Mouse (Mus musculus) liver, embryonic 12.5 days (tissue): ENCODE measurements around the gene Capn15. TPM values are rescaled to one million over a fixed set of nuclear protein-coding genes. Genes with fewer than 3 reads are reported as not detected.

Experiments used
- ATAC-seq: fragments of 200-750 bp; cut with Nextera tagmentation; 2 replicates; pipeline ENCODE4 v1.8.0; 2017; ENCODE audit warnings: moderate number of reproducible peaks, mild to moderate bottlenecking, moderate library complexity
- H3K27ac ChIP-seq: fragments of 300-500 bp; sonication (generic); 2 replicates; pipeline ENCODE4 v1.5.1; 2016; ENCODE audit warnings: mild to moderate bottlenecking
- H3K27me3 ChIP-seq: fragments of 300-500 bp; sonication (generic); replicated peaks from 2 replicates; pipeline ENCODE4 v1.6.1; 2016; ENCODE audit warnings: mild to moderate bottlenecking, moderate library complexity
- H3K36me3 ChIP-seq: fragments of 300-500 bp; sonication (generic); 2 replicates; pipeline ENCODE4 v1.6.1; 2016; ENCODE audit warnings: mild to moderate bottlenecking, moderate library complexity
- H3K4me1 ChIP-seq: fragments of 300-500 bp; sonication (generic); 2 replicates; pipeline ENCODE4 v1.6.1; 2016
- H3K4me2 ChIP-seq: fragments of 300-500 bp; sonication (generic); 2 replicates; pipeline ENCODE4 v1.6.1; 2016; ENCODE audit warnings: mild to moderate bottlenecking, moderate library complexity
- H3K4me3 ChIP-seq: fragments of 300-500 bp; sonication (generic); 2 replicates; pipeline ENCODE4 v1.5.1; 2016; ENCODE audit warnings: mild to moderate bottlenecking, moderate library complexity
- H3K9ac ChIP-seq: fragments of 300-500 bp; sonication (generic); 2 replicates; pipeline ENCODE4 v1.6.1; 2016; ENCODE audit warnings: mild to moderate bottlenecking, moderate library complexity
- H3K9me3 ChIP-seq: fragments of 300-500 bp; sonication (generic); replicated peaks from 2 replicates; pipeline ENCODE4 v1.6.1; 2016; ENCODE audit warnings: mild to moderate bottlenecking, moderate library complexity
- WGBS: fragments of 180-500 bp; shearing (Covaris S2); methylation state at CpG from one replicate; pipeline ENCODE4 v1.1.7; 2016; ENCODE audit not compliant: insufficient replicate concordance; 5-methylcytosine and 5-hydroxymethylcytosine counted together
- polyA plus RNA-seq: library from polyadenylated mRNA; unstranded; fragments of >200 nt; fragmentation: Nextera tagmentation; extraction: Ambion mirVana; gene quantifications from 2 replicates; pipeline ENCODE4 v1.2.1, GENCODE M21; 2016

Capn15 gene
- polyA plus RNA-seq, 1 experiment from 2014 or later = 21.3 TPM

DNA sequence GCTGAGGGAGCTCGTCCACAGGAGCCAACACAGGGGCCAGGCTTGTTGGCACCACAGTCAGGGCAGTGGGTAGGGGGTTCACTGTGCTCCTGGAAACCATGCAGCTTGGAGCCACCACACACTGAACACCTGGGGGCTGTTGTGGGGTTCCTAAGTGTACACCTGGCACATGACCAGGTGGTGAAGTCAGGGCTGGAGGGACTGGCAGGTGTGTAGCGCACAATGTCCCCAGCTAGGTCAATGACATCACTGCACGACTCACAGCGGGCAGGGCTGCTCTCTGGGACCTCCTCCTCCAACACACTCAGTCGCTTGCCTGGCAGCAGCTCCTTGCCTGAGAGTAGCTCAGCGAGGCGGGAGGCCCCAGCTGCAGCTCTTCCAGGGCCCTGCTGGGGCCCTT, 21.3 kb downstream of the Capn15 start:
- H3K4me1 ChIP-seq = peaks cover 82% of the 10 kb centered on the region

DNA sequence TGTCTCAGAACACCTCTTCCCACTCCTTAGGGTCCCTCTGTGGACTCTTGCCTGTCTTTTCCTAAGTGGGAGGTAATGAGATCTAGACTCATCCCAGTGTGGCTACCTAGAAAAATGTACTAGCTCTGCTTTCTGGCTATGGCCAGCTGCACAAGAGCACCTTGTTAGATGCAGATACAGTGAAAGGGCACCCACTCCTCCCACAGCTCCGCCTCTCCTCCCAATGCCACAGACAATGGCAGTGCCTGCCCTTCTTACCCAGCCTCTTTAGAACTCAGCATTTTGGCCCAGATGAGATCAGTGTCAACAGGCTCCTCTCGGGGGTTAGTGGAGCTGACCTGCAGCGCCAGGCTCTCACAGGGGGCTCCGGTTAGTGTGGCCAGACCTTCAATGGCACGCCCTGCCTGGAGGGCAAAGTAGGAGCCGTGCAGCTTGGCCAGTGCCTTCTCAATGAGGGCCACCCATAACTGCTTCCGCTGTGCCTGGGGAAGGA, 23.1 kb downstream of the Capn15 start:
- Histone ChIP-seq H3K4me2 (peak overlapping the region; percentile 66), H3K9me3 (no peaks in the 10 kb centered on the region), H3K27me3 (no peaks in the 10 kb centered on the region), H3K4me3 (peak overlapping the region; percentile 49), H3K9ac (peak overlapping the region; percentile 65), H3K4me1 (peaks cover 65% of the 10 kb centered on the region), H3K27ac (peak overlapping the region; percentile 94), H3K36me3 (peaks cover 75% of the 10 kb centered on the region)
- no peak for ATAC-seq
- 81% methylated on average over 7 of the region's 7 CpGs for WGBS

More for the DNA sequence above, 21.3 kb downstream of the Capn15 start:
- peaks cover 58% of the 10 kb centered on the region for H3K36me3 ChIP-seq
- peak overlapping the region; percentile 65; the same call in 1 of the 2 replicates for H3K9ac ChIP-seq
- H3K9me3 ChIP-seq = no peaks in the 10 kb centered on the region
- H3K27ac ChIP-seq = peak overlapping the region; percentile 94
- no peaks in the 10 kb centered on the region for H3K27me3 ChIP-seq
- H3K4me3 ChIP-seq = no peak overlapping the region
- WGBS = 82% methylated on average over 7 of the region's 7 CpGs
- no peak for ATAC-seq
- H3K4me2 ChIP-seq = peak overlapping the region; percentile 66; the same call in 1 of the 2 replicates

GRCm38 (mm10) chr17:25961566-25961965, 24.0 kb downstream of the Capn15 start:
- Histone ChIP-seq H3K27me3 (no peaks in the 10 kb centered on the region), H3K9me3 (no peaks in the 10 kb centered on the region), H3K4me3 (peak overlapping the region; percentile 49), H3K9ac (peak overlapping the region; percentile 65), H3K4me1 (peaks cover 59% of the 10 kb centered on the region), H3K27ac (peak overlapping the region; percentile 94), H3K36me3 (peaks cover 77% of the 10 kb centered on the region), H3K4me2 (peak overlapping the region; percentile 66)
- WGBS = 40% methylated on average over 5 of the region's 5 CpGs
- ATAC-seq = peak; percentile 98

DNA sequence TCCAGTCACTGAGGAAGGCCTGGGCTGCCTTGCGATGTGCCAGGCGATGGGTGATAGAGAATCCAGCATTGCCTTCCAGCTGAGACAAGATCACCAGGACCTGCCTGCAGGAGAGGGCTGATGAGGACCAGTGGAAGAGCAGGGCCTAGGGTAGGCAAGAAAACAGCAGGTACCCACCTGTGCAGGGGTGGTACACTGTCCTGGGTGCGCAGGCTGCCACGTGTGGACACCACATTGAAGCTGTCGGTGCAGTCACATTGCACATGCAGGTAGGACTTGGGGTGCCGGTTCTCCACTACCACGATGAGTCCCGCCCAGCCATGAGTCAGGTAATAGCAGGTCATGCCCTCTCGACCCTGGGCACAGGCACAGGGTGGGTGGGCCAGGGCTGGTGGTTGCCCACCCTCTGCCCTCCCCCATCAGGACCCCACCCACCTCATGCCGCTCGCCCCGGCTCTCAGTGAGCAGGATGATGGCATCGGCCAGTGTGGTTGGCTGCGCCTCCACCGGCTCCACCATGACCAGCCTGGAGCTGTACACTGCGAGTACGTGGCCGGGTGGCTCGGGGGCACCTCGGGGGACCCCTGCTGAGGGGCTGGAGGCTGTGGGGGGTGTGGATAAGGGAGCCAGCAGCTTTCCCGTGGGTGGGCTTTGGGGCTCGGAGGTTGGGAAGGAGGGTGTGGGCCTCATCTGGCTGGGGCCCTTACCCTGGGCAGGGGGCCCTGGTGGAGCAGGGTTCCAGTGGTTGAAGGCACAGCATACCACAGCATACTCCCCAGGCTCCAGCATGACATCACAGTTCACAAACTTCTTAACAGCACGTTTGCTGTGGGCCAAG, 25.7 kb downstream of the Capn15 start:
- H3K9me3 ChIP-seq = no peaks in the 10 kb centered on the region
- ATAC-seq = no peak
- peaks cover 63% of the 10 kb centered on the region for H3K4me1 ChIP-seq
- no peak overlapping the region; the same call in 1 of the 2 replicates for H3K4me2 ChIP-seq
- H3K27me3 ChIP-seq = peaks cover 1% of the 10 kb centered on the region; the same call in 1 of the 2 replicates
- H3K9ac ChIP-seq = peak overlapping the region; percentile 65
- H3K27ac ChIP-seq = peak overlapping the region; percentile 94
- WGBS = 88% methylated on average over 23 of the region's 23 CpGs
- peaks cover 68% of the 10 kb centered on the region for H3K36me3 ChIP-seq
- H3K4me3 ChIP-seq = no peak overlapping the region

DNA sequence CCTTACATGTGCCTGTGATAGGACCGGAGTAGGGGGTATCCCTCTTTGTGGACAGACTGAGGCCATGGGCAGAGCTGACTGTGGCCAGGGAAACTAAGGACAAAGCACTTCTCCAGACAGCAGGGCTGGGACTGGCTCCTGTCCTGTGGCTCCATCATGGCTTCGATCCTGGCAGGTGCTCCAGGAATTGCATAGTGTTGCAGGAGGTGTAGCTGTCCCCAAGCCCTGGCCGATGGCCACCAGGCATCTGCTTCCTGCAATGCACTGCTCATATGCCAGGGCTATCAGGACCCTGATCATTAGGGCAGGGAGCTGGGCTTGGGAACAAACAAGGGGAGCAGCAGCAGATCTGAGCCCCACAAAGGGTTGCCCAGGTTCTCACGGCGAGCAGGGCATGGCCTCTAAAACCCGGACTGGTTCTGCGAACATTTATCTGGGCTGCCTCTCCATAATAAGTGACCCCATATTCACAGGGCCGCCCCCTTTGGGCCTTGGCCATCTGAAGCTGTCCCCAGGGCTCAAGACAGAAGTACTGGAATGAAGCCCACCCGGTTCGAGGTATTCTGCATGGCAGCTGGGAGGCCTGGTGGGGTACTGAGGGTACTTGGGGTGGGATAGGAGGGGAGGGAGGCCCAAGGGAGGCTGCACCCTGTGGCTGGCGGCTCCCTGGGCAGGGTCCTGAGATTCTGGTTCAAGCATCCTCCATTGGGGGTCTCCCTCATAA, 26.7 kb downstream of the Capn15 start:
- H3K27me3 ChIP-seq = peaks cover 10% of the 10 kb centered on the region
- no peaks in the 10 kb centered on the region for H3K9me3 ChIP-seq
- 92% methylated on average over 11 of the region's 11 CpGs for WGBS
- H3K27ac ChIP-seq = peak overlapping the region; percentile 53
- peaks cover 59% of the 10 kb centered on the region for H3K36me3 ChIP-seq
- H3K4me1 ChIP-seq = peaks cover 57% of the 10 kb centered on the region
- no peak for ATAC-seq
- no peak overlapping the region for H3K9ac ChIP-seq
- no peak overlapping the region for H3K4me3 ChIP-seq
- H3K4me2 ChIP-seq = no peak overlapping the region

DNA sequence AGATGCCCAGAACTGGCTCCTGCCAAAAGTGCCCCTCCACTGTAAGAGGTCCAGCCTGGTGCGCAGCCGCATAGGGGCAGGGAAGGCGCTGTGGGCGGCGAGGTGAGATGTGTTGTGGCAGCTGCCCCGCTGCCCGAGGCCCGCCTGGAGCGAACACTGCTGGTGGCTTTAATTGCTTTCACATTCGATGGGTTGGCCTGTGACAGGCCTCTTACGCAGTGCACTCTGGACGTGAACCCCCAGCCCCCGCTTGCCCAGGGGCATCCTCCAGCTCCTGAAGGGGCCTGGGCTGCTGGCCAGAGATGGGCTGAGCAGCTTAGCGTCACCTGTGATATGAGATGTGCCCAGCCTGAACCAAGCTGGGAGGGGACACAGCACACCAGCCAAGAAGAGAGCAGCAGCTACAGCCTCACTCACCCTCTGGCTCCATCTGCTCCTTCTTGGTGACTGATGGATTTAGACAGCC, 28.0 kb downstream of the Capn15 start:
- peaks cover 46% of the 10 kb centered on the region for H3K36me3 ChIP-seq
- WGBS = 97% methylated on average over 14 of the region's 14 CpGs

DNA sequence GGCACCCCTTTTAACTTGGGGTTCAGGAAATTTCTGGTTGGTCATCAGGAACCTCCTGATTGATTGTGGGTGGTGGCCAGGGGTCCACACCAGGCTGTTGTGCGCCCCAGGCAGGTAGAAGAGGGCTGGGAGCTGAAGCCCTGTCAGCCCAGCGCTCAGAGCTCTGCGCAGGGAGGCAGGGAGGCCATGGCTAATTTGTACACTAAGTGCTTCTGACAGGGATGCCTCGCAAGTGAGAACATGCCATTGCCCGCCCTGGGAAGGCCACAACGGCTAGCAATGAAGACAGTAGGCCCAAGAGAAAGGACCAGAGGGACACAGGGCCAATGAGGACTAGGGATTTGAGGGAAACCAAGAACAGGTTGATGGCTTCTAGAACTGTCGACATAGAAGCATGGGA, 29.0 kb downstream of the Capn15 start:
- Histone ChIP-seq H3K27ac (0 out of 2 replicates have a peak overlapping the region, but pooled peaks have one; percentile 23), H3K4me1 (peaks cover 44% of the 10 kb centered on the region), H3K9me3 (no peaks in the 10 kb centered on the region), H3K27me3 (peaks cover 33% of the 10 kb centered on the region), H3K36me3 (peaks cover 38% of the 10 kb centered on the region), H3K9ac (no peak overlapping the region), H3K4me3 (no peak overlapping the region), H3K4me2 (no peak overlapping the region)
- ATAC-seq = no peak
- 87% methylated on average over 7 of the region's 7 CpGs for WGBS

More for the DNA sequence above, 28.0 kb downstream of the Capn15 start:
- H3K4me1 ChIP-seq = peaks cover 44% of the 10 kb centered on the region
- no peak overlapping the region for H3K4me2 ChIP-seq
- H3K4me3 ChIP-seq = no peak overlapping the region
- H3K27me3 ChIP-seq = peaks cover 23% of the 10 kb centered on the region
- no peak overlapping the region for H3K9ac ChIP-seq
- H3K27ac ChIP-seq = peak overlapping the region; percentile 53; the same call in 1 of the 2 replicates
- no peaks in the 10 kb centered on the region for H3K9me3 ChIP-seq
- no peak for ATAC-seq

- Histone ChIP-seq H3K4me1 (peaks cover 44% of the 10 kb centered on the region), H3K27ac (0 out of 2 replicates have a peak overlapping the region, but pooled peaks have one; percentile 23)
- no peak for ATAC-seq
These were observed 29.4 kb downstream of the Capn15 start for GRCm38 (mm10) chr17:25956201-25956600.

GRCm38 (mm10) chr17:25955736-25956135, 29.9 kb downstream of the Capn15 start:
- no peak overlapping the region for H3K4me2 ChIP-seq
- H3K4me3 ChIP-seq = no peak overlapping the region
- H3K9me3 ChIP-seq = no peaks in the 10 kb centered on the region
- peaks cover 35% of the 10 kb centered on the region for H3K36me3 ChIP-seq
- H3K9ac ChIP-seq = 0 out of 2 replicates have a peak overlapping the region, but pooled peaks have one; percentile 8
- peaks cover 42% of the 10 kb centered on the region for H3K27me3 ChIP-seq
- no peak for ATAC-seq
- peaks cover 44% of the 10 kb centered on the region for H3K4me1 ChIP-seq
- WGBS = 54% methylated on average over 3 of the region's 3 CpGs
- H3K27ac ChIP-seq = no peak overlapping the region

More at GRCm38 (mm10) chr17:25956201-25956600, 29.4 kb downstream of the Capn15 start:
- H3K9me3 ChIP-seq = no peaks in the 10 kb centered on the region
- H3K9ac ChIP-seq = 0 out of 2 replicates have a peak overlapping the region, but pooled peaks have one; percentile 8
- H3K4me3 ChIP-seq = no peak overlapping the region
- 77% methylated on average over 7 of the region's 7 CpGs for WGBS
- peaks cover 37% of the 10 kb centered on the region for H3K27me3 ChIP-seq
- peaks cover 38% of the 10 kb centered on the region for H3K36me3 ChIP-seq
- no peak overlapping the region for H3K4me2 ChIP-seq

- Histone ChIP-seq H3K36me3 (peaks cover 25% of the 10 kb centered on the region), H3K4me1 (peaks cover 39% of the 10 kb centered on the region), H3K9ac (no peak overlapping the region), H3K4me3 (no peak overlapping the region), H3K27ac (no peak overlapping the region), H3K9me3 (no peaks in the 10 kb centered on the region), H3K27me3 (peaks cover 52% of the 10 kb centered on the region), H3K4me2 (no peak overlapping the region)
- WGBS = 81% methylated on average over 1 of the region's 2 CpGs
- no peak for ATAC-seq
These were observed 30.9 kb downstream of the Capn15 start for GRCm38 (mm10) chr17:25954671-25955070.

DNA sequence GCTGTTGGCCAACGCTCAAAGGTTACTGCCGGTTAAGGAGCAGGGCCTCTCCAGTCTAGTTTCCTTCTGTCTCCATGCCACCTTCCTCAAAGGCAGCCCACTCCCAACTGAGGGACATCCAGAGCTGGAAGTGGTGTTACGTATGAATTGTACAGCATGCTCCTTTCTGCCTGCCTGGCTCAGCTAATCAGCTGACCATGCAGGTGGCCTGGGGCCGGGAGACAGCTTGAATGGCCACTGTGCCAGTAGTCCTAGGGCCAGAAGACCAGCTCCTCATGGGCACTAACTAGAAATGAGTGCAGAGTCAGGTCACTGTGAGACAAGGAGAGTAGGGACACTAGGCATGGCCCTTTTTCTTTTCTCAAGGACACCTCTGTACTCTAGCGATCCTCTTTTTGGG, 32.4 kb downstream of the Capn15 start:
- Histone ChIP-seq H3K4me1 (peaks cover 41% of the 10 kb centered on the region), H3K9ac (no peak overlapping the region), H3K9me3 (no peaks in the 10 kb centered on the region), H3K4me3 (no peak overlapping the region), H3K27ac (no peak overlapping the region), H3K27me3 (peaks cover 56% of the 10 kb centered on the region), H3K4me2 (no peak overlapping the region), H3K36me3 (peaks cover 10% of the 10 kb centered on the region)
- WGBS = 77% methylated on average over 5 of the region's 5 CpGs
- no peak for ATAC-seq
